Mouse (Mus musculus): ENCODE measurements around the gene Ptpre. TPM values are rescaled to one million over a fixed set of nuclear protein-coding genes. Genes with fewer than 3 reads are reported as not detected.

Gene Ptpre
- polyA plus RNA-seq, 1 experiment, result 2.4 TPM

DNA sequence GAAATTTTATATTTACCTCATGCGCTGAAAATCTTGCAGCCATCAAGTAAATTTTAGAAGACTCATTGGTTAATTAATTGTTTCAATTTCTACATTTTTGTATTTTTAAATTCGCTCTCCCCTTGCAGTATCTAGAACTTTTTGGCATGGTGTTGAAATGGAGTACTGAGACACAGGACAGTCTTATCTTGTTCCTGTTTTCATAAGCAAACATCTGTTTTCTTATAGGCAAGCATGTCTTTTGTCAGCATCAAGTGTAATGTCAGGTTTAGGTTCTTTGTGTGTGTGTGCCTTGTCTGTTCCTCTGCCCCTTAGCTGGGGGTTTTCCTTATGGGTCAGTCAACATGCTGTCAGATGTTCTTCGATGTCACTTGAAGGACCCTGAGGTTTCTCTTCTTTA lies 39.0 kb downstream of the Ptpre start:
- no peaks in the 10 kb centered on the region for H3K27me3 ChIP-seq (ENCODE audit: control insufficient read depth, insufficient read depth, insufficient read length)
- no peak overlapping the region for H3ac ChIP-seq (ENCODE audit: control insufficient read depth, insufficient read length)
- TF ChIP-seq CEBPB (IDR thresholded peaks at IDR 0.05; ENCODE audit: insufficient read depth, poor library complexity, severe bottlenecking), result no peak
- no peak for TF ChIP-seq E2F4 (IDR thresholded peaks at IDR 0.05; ENCODE audit: insufficient read depth)
- TF ChIP-seq MYOG (IDR thresholded peaks at IDR 0.05; ENCODE audit: control insufficient read depth in 1 of 3, insufficient read depth in 1 of 3, insufficient read length in 2 of 3, low read depth in 2 of 3), result no peak
- TF ChIP-seq REST (IDR thresholded peaks at IDR 0.05; ENCODE audit: insufficient read depth, insufficient read length), result no peak
- TF ChIP-seq TCF12 (IDR thresholded peaks at IDR 0.05; ENCODE audit: insufficient read depth, poor library complexity, severe bottlenecking), result no peak
- TF ChIP-seq SRF (IDR thresholded peaks at IDR 0.05; ENCODE audit: control insufficient read depth, insufficient read length, low read depth), result no peak
- TF ChIP-seq POLR2A (IDR thresholded peaks at IDR 0.05; ENCODE audit: insufficient read length, low read depth), result no peak
- TF ChIP-seq POLR2AphosphoS2 (IDR thresholded peaks at IDR 0.05; ENCODE audit: insufficient read length, low read depth), result no peak
- TF ChIP-seq MAX (IDR thresholded peaks at IDR 0.05; ENCODE audit: low read depth), result no peak
- TF ChIP-seq USF1 (IDR thresholded peaks at IDR 0.05; ENCODE audit: low read depth), result no peak
- TF ChIP-seq TCF3 (IDR thresholded peaks at IDR 0.05; ENCODE audit: insufficient read length, low read depth), result no peak
- TF ChIP-seq MYOD1 (IDR thresholded peaks at IDR 0.05; ENCODE audit: control insufficient read depth in 1 of 3, insufficient read length in 2 of 3, low read depth in 2 of 3), result no peak
- H3K36me3 ChIP-seq (ENCODE audit: control insufficient read depth, insufficient read depth), result no peaks in the 10 kb centered on the region
- H3K79me2 ChIP-seq (ENCODE audit: control insufficient read depth, insufficient read depth), result no peaks in the 10 kb centered on the region
- H3K4me2 ChIP-seq (ENCODE audit: low read depth), result no peak overlapping the region
- no peak overlapping the region for H3K4me3 ChIP-seq

DNA sequence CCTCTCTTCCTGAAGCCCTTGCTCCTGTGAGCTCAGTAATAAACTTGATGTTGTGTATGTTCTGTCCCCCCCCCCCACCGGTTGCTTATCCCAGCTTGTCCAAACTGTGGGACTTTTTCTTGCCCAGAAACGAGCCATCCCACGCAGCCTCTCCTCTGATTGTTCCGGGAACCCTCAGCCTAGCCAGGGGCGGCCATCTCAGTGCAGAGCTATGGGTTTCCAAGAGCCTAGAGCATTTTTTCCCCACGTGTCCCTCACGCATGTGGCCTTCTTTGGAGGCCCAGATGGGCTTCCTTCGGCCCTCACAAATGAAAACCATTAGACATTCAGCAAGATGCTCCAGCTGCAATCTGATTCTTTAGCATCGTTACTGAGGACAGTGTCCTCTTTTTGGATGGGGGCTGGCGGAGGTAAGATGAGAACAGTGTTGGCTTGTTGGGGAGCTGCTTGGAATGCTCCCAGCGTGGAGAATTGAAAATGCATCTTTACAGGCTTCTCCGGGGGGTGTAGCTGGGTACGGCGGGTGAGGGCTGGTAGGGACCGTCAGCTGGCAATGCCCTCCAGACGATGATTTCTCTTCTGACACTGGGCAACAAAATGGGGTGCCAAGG lies 41.5 kb downstream of the Ptpre start:
- Histone ChIP-seq H3K79me2 (ENCODE audit: control insufficient read depth, insufficient read depth) (no peaks in the 10 kb centered on the region), H3ac (ENCODE audit: control insufficient read depth, insufficient read length) (no peak overlapping the region), H3K4me3 (no peak overlapping the region), H3K36me3 (ENCODE audit: control insufficient read depth, insufficient read depth) (no peaks in the 10 kb centered on the region), H3K4me2 (ENCODE audit: low read depth) (no peak overlapping the region), H3K27me3 (ENCODE audit: control insufficient read depth, insufficient read depth, insufficient read length) (no peaks in the 10 kb centered on the region)
- no peak for TF ChIP-seq TCF12 (IDR thresholded peaks at IDR 0.05; ENCODE audit: insufficient read depth, poor library complexity, severe bottlenecking)
- TF ChIP-seq POLR2AphosphoS2 (IDR thresholded peaks at IDR 0.05; ENCODE audit: insufficient read length, low read depth), result no peak
- no peak for TF ChIP-seq MYOD1 (IDR thresholded peaks at IDR 0.05; ENCODE audit: control insufficient read depth in 1 of 3, insufficient read length in 2 of 3, low read depth in 2 of 3)
- TF ChIP-seq SRF (IDR thresholded peaks at IDR 0.05; ENCODE audit: control insufficient read depth, insufficient read length, low read depth), result no peak
- TF ChIP-seq MAX (IDR thresholded peaks at IDR 0.05; ENCODE audit: low read depth), result no peak
- TF ChIP-seq TCF3 (IDR thresholded peaks at IDR 0.05; ENCODE audit: insufficient read length, low read depth), result no peak
- no peak for TF ChIP-seq CEBPB (IDR thresholded peaks at IDR 0.05; ENCODE audit: insufficient read depth, poor library complexity, severe bottlenecking)
- no peak for TF ChIP-seq USF1 (IDR thresholded peaks at IDR 0.05; ENCODE audit: low read depth)

DNA sequence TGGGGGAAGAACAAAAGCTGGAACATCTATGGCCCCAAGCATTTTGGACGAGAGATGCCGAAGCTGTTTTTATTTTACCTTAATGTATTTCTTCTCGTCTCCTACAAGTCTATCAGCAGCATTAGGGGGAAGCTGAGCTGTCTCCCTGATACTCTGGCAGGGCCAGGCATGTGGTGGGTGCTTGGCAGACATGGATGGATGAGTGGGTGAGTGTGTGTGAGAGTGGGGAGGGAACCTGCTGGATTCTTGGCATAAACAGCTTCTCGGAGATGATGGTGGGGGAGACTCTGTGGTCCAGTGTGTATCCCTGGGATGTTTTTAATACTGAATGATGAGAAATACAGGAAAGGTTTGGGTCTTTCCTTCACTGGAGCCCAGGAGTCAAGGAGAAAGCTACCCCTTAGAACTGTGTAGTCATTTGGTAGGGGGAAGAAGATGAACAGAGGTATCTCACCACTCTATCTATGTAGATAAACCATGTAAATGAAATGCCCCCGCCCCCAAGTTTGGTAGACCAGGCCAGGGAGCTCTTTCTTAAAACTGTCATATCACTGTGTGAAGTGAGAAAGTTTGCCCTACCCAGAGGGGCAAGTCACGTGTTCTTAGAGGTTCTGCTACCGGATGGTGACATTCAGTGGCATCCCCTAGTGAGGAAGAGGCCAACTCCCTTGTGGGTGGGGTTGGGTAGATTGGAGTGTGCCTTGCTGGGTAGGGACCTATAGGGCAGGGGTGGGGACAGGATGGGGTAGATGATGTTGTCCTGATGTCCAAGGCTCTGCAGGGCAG lies 43.2 kb downstream of the Ptpre start:
- H3K4me2 ChIP-seq (ENCODE audit: low read depth), result no peak overlapping the region
- H3K27me3 ChIP-seq (ENCODE audit: control insufficient read depth, insufficient read depth, insufficient read length), result no peaks in the 10 kb centered on the region
- no peak overlapping the region for H3ac ChIP-seq (ENCODE audit: control insufficient read depth, insufficient read length)
- H3K36me3 ChIP-seq (ENCODE audit: control insufficient read depth, insufficient read depth), result no peaks in the 10 kb centered on the region
- no peak for TF ChIP-seq MAX (IDR thresholded peaks at IDR 0.05; ENCODE audit: low read depth)
- no peak for TF ChIP-seq REST (IDR thresholded peaks at IDR 0.05; ENCODE audit: insufficient read depth, insufficient read length)
- TF ChIP-seq TCF12 (IDR thresholded peaks at IDR 0.05; ENCODE audit: insufficient read depth, poor library complexity, severe bottlenecking), result no peak
- no peak for TF ChIP-seq CEBPB (IDR thresholded peaks at IDR 0.05; ENCODE audit: insufficient read depth, poor library complexity, severe bottlenecking)
- no peak for TF ChIP-seq USF1 (IDR thresholded peaks at IDR 0.05; ENCODE audit: low read depth)
- TF ChIP-seq SRF (IDR thresholded peaks at IDR 0.05; ENCODE audit: control insufficient read depth, insufficient read length, low read depth), result no peak
- no peak for TF ChIP-seq MYOG (IDR thresholded peaks at IDR 0.05; ENCODE audit: control insufficient read depth in 1 of 3, insufficient read depth in 1 of 3, insufficient read length in 2 of 3, low read depth in 2 of 3)
- TF ChIP-seq MYOD1 (IDR thresholded peaks at IDR 0.05; ENCODE audit: control insufficient read depth in 1 of 3, insufficient read length in 2 of 3, low read depth in 2 of 3), result no peak
- no peak for TF ChIP-seq E2F4 (IDR thresholded peaks at IDR 0.05; ENCODE audit: insufficient read depth)
- TF ChIP-seq POLR2AphosphoS2 (IDR thresholded peaks at IDR 0.05; ENCODE audit: insufficient read length, low read depth), result no peak
- TF ChIP-seq POLR2A (IDR thresholded peaks at IDR 0.05; ENCODE audit: insufficient read length, low read depth), result no peak
- no peak for TF ChIP-seq TCF3 (IDR thresholded peaks at IDR 0.05; ENCODE audit: insufficient read length, low read depth)
- H3K79me2 ChIP-seq (ENCODE audit: control insufficient read depth, insufficient read depth), result no peaks in the 10 kb centered on the region
- H3K4me3 ChIP-seq, result no peak overlapping the region

DNA sequence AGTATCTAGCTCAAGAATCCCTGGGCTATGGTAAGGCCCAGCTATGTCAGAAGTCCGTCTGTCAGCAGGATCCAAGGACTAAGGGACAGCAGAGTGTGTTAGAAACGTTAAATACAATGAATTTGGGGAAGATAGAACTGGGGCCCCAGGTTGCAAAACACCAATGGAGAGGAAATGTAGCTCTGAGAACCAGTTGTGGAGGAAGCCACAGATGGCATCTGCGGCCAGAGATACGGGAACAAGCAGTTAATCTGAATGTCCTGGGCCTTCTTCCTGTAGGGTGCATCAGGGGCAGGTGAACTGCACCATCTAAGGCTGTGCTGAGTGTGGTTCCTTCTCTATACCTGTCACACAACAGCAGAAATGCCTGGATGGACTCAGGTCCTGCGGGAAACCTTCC lies 43.8 kb downstream of the Ptpre start:
- TF ChIP-seq SRF (IDR thresholded peaks at IDR 0.05; ENCODE audit: control insufficient read depth, insufficient read length, low read depth) (no peak), E2F4 (IDR thresholded peaks at IDR 0.05; ENCODE audit: insufficient read depth) (no peak), USF1 (IDR thresholded peaks at IDR 0.05; ENCODE audit: low read depth) (no peak), POLR2AphosphoS2 (IDR thresholded peaks at IDR 0.05; ENCODE audit: insufficient read length, low read depth) (no peak), MAX (IDR thresholded peaks at IDR 0.05; ENCODE audit: low read depth) (no peak), CEBPB (IDR thresholded peaks at IDR 0.05; ENCODE audit: insufficient read depth, poor library complexity, severe bottlenecking) (no peak), TCF3 (IDR thresholded peaks at IDR 0.05; ENCODE audit: insufficient read length, low read depth) (no peak), MYOD1 (IDR thresholded peaks at IDR 0.05; ENCODE audit: control insufficient read depth in 1 of 3, insufficient read length in 2 of 3, low read depth in 2 of 3) (no peak)
- no peak overlapping the region for H3ac ChIP-seq (ENCODE audit: control insufficient read depth, insufficient read length)
- H3K4me2 ChIP-seq (ENCODE audit: low read depth), result no peak overlapping the region
- no peak overlapping the region for H3K4me3 ChIP-seq
- no peaks in the 10 kb centered on the region for H3K79me2 ChIP-seq (ENCODE audit: control insufficient read depth, insufficient read depth)
- H3K27me3 ChIP-seq (ENCODE audit: control insufficient read depth, insufficient read depth, insufficient read length), result no peaks in the 10 kb centered on the region
- no peaks in the 10 kb centered on the region for H3K36me3 ChIP-seq (ENCODE audit: control insufficient read depth, insufficient read depth)

All from myocyte (in vitro differentiated cells).